Mouse (Mus musculus): ENCODE measurements at regions not wholly inside any gene's neighbourhood (a gene's known extent, or its start where the extent isn't known, plus 50 kb on each side); places are given as distances from the start of the nearest gene placed in this dataset.

- DNase-seq (ENCODE audit: low spot score) (no peak), ATAC-seq (ENCODE audit: insufficient read depth, low read depth) (no peak)
- TF ChIP-seq EP300 (IDR thresholded peaks at IDR 0.05; ENCODE audit: low read depth) (no peak), CTCF (IDR thresholded peaks at IDR 0.05; ENCODE audit: low read depth) (no peak)
- no peak overlapping the region for H3K4me3 ChIP-seq (ENCODE audit: low read depth, low read length)
- H3K4me2 ChIP-seq (ENCODE audit: low read depth, low read length): no peak overlapping the region
- H3K27ac ChIP-seq (ENCODE audit: low read depth): no peak overlapping the region
- WGBS: 68% methylated on average over 2 of the region's 2 CpGs
- H3K27me3 ChIP-seq (ENCODE audit: control insufficient read depth, insufficient read depth, low read length): no peaks in the 10 kb centered on the region; the same call in 1 of the 2 replicates
- no peaks in the 10 kb centered on the region for H3K9me3 ChIP-seq (replicated peaks; ENCODE audit: control insufficient read depth, low read length)
- no peaks in the 10 kb centered on the region for H3K36me3 ChIP-seq (replicated peaks; ENCODE audit: control insufficient read depth, insufficient read depth, low read length)
- no peaks in the 10 kb centered on the region for H3K4me1 ChIP-seq (ENCODE audit: control insufficient read depth, insufficient read depth)
- H3K9ac ChIP-seq (replicated peaks; ENCODE audit: low read depth, low read length): no peak overlapping the region
Measured at GRCm38 (mm10) chr14:24890856-24891255, 403.9 kb downstream of the Rps24 start.

GRCm38 (mm10) chr14:24895196-24895595, 408.3 kb downstream of the Rps24 start:
- Histone ChIP-seq H3K9me3 (replicated peaks; ENCODE audit: control insufficient read depth, low read length) (no peaks in the 10 kb centered on the region), H3K4me1 (ENCODE audit: control insufficient read depth, insufficient read depth) (no peaks in the 10 kb centered on the region), H3K9ac (replicated peaks; ENCODE audit: low read depth, low read length) (no peak overlapping the region), H3K27ac (ENCODE audit: low read depth) (0 out of 2 replicates have a peak overlapping the region, but pooled peaks have one; percentile 34), H3K36me3 (replicated peaks; ENCODE audit: control insufficient read depth, insufficient read depth, low read length) (no peaks in the 10 kb centered on the region), H3K27me3 (ENCODE audit: control insufficient read depth, insufficient read depth, low read length) (no peaks in the 10 kb centered on the region), H3K4me3 (ENCODE audit: low read depth, low read length) (no peak overlapping the region), H3K4me2 (ENCODE audit: low read depth, low read length) (no peak overlapping the region)
- 55% methylated on average over 1 of the region's 1 CpGs for WGBS
- DNase-seq (ENCODE audit: low spot score) (peak; percentile 39), ATAC-seq (ENCODE audit: insufficient read depth, low read depth) (no peak)
- TF ChIP-seq EP300 (IDR thresholded peaks at IDR 0.05; ENCODE audit: low read depth) (no peak), CTCF (IDR thresholded peaks at IDR 0.05; ENCODE audit: low read depth) (no peak)

DNA sequence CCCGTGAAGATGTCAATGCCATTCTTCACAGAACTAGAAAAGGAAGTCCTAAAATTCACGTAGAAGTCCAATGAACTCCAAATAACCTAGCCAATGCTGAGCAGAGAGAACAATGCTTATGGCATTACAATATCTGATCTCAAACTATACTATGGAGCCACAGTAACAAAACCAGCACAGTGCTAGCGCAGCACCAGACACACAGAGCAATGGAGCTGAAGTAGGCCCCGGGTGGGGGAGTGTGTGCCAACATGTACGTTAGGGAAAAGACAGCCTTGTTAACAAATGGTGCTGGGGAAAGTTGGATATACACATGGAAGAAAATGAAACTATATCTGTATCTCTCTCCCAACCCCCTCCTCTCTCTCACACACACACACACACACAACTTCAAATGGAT, 409.8 kb downstream of the Rps24 start:
- Histone ChIP-seq H3K4me3 (ENCODE audit: low read depth, low read length) (no peak overlapping the region), H3K4me1 (ENCODE audit: control insufficient read depth, insufficient read depth) (0 out of 2 replicates have a peak, but pooled peaks cover 3% of the 10 kb centered on the region), H3K4me2 (ENCODE audit: low read depth, low read length) (no peak overlapping the region), H3K27ac (ENCODE audit: low read depth) (no peak overlapping the region), H3K36me3 (replicated peaks; ENCODE audit: control insufficient read depth, insufficient read depth, low read length) (no peaks in the 10 kb centered on the region), H3K9ac (replicated peaks; ENCODE audit: low read depth, low read length) (no peak overlapping the region), H3K27me3 (ENCODE audit: control insufficient read depth, insufficient read depth, low read length) (no peaks in the 10 kb centered on the region), H3K9me3 (replicated peaks; ENCODE audit: control insufficient read depth, low read length) (no peaks in the 10 kb centered on the region)
- TF ChIP-seq CTCF (IDR thresholded peaks at IDR 0.05; ENCODE audit: low read depth) (no peak), EP300 (IDR thresholded peaks at IDR 0.05; ENCODE audit: low read depth) (no peak)
- ATAC-seq (ENCODE audit: insufficient read depth, low read depth) (no peak), DNase-seq (ENCODE audit: low spot score) (no peak)
- 82% methylated on average over 5 of the region's 5 CpGs for WGBS

DNA sequence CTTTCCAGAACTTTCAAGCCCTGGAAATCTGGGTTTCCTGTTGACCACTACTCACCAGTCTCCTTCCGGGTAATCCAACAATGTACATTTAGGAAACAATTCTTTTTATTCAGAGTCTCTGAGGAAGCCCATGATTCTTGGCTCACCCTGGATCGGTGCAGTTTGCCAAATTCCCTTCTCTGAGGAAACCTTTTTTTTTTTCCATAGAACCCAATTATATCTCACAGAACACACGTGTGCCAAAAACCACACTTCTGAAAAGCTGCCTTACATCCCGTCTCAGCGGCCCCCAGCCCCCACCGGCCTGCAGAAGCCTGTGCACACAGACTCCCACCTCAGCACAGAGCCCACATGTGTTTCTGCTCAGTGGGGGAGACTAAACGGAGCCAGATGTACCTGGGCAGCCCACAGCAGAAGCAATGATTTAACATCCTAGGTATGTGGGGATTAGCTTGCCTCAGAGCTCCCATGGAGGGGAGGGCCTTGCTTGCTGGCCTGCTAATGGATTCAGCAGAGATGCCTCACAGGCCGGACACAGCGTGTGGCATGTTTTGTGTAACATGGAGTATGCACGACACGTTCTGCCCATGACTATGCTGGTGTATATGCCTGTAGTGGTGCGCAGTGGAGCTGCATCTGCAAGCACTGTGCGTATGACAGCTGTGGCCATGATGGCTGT, 413.7 kb downstream of the Rps24 start:
- Histone ChIP-seq H3K4me1 (ENCODE audit: control insufficient read depth, insufficient read depth) (peaks cover 11% of the 10 kb centered on the region), H3K36me3 (replicated peaks; ENCODE audit: control insufficient read depth, insufficient read depth, low read length) (no peaks in the 10 kb centered on the region), H3K4me2 (ENCODE audit: low read depth, low read length) (no peak overlapping the region), H3K9ac (replicated peaks; ENCODE audit: low read depth, low read length) (no peak overlapping the region), H3K9me3 (replicated peaks; ENCODE audit: control insufficient read depth, low read length) (no peaks in the 10 kb centered on the region), H3K4me3 (ENCODE audit: low read depth, low read length) (no peak overlapping the region), H3K27ac (ENCODE audit: low read depth) (peak overlapping the region; percentile 65), H3K27me3 (ENCODE audit: control insufficient read depth, insufficient read depth, low read length) (no peaks in the 10 kb centered on the region)
- no peak for TF ChIP-seq CTCF (IDR thresholded peaks at IDR 0.05; ENCODE audit: low read depth)
- no peak for TF ChIP-seq EP300 (IDR thresholded peaks at IDR 0.05; ENCODE audit: low read depth)
- DNase-seq (ENCODE audit: low spot score) (peak; percentile 50), ATAC-seq (ENCODE audit: insufficient read depth, low read depth) (peak; percentile 39)
- WGBS: 59% methylated on average over 13 of the region's 13 CpGs

DNA sequence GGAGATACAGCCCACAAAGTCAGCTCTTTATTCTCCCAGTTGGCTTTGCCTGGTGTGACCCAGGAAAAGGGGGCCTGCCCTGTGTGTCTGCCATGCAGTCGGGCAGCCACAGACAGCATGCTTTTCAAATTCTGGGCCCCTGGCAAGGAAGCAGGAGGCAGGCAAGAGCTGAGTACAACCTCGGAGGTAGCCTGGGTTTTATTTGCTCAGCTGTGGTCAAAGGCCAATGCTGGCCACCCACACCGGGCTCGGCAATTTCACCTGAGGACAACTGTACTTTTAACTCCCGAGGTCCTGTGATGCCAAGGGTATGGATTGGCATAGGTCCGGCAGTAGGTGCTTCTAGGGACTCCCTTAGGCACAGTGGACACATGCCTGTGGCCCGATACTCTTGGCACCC, 414.8 kb downstream of the Rps24 start:
- Histone ChIP-seq H3K4me1 (ENCODE audit: control insufficient read depth, insufficient read depth) (peaks cover 11% of the 10 kb centered on the region), H3K4me2 (ENCODE audit: low read depth, low read length) (no peak overlapping the region), H3K9me3 (replicated peaks; ENCODE audit: control insufficient read depth, low read length) (no peaks in the 10 kb centered on the region), H3K4me3 (ENCODE audit: low read depth, low read length) (no peak overlapping the region), H3K36me3 (replicated peaks; ENCODE audit: control insufficient read depth, insufficient read depth, low read length) (no peaks in the 10 kb centered on the region), H3K9ac (replicated peaks; ENCODE audit: low read depth, low read length) (no peak overlapping the region), H3K27me3 (ENCODE audit: control insufficient read depth, insufficient read depth, low read length) (no peaks in the 10 kb centered on the region), H3K27ac (ENCODE audit: low read depth) (peak overlapping the region; percentile 13; the same call in 1 of the 2 replicates)
- TF ChIP-seq EP300 (IDR thresholded peaks at IDR 0.05; ENCODE audit: low read depth) (no peak), CTCF (IDR thresholded peaks at IDR 0.05; ENCODE audit: low read depth) (no peak)
- whole genome bisulfite sequencing: 79% methylated on average over 7 of the region's 7 CpGs
- no peak for ATAC-seq (ENCODE audit: insufficient read depth, low read depth)
- DNase-seq (ENCODE audit: low spot score): no peak

GRCm38 (mm10) chr14:24902870-24903269, 415.9 kb downstream of the Rps24 start:
- DNase-seq (ENCODE audit: low spot score) (peak; percentile 94), ATAC-seq (ENCODE audit: insufficient read depth, low read depth) (peak; percentile 95)
- H3K9me3 ChIP-seq (replicated peaks; ENCODE audit: control insufficient read depth, low read length): no peaks in the 10 kb centered on the region
- WGBS: 0% methylated on average over 3 of the region's 4 CpGs
- no peak overlapping the region for H3K9ac ChIP-seq (replicated peaks; ENCODE audit: low read depth, low read length)
- H3K4me2 ChIP-seq (ENCODE audit: low read depth, low read length): no peak overlapping the region
- TF ChIP-seq CTCF (IDR thresholded peaks at IDR 0.05; ENCODE audit: low read depth): peak; percentile 54
- TF ChIP-seq EP300 (IDR thresholded peaks at IDR 0.05; ENCODE audit: low read depth): no peak; the same call in 1 of the 2 replicates
- H3K27me3 ChIP-seq (ENCODE audit: control insufficient read depth, insufficient read depth, low read length): no peaks in the 10 kb centered on the region
- 0 out of 2 replicates have a peak overlapping the region, but pooled peaks have one; percentile 22 for H3K27ac ChIP-seq (ENCODE audit: low read depth)
- H3K4me3 ChIP-seq (ENCODE audit: low read depth, low read length): no peak overlapping the region
- H3K4me1 ChIP-seq (ENCODE audit: control insufficient read depth, insufficient read depth): peaks cover 11% of the 10 kb centered on the region
- H3K36me3 ChIP-seq (replicated peaks; ENCODE audit: control insufficient read depth, insufficient read depth, low read length): no peaks in the 10 kb centered on the region
